Mouse (Mus musculus): ENCODE data around the gene Rnf227. TPM values are rescaled to one million over a fixed set of nuclear protein-coding genes. Genes with fewer than 3 reads are reported as not detected.

Gene Rnf227
- polyA plus RNA-seq, 1 experiment from 2014 or later = 7.4 TPM

GRCm38 (mm10) chr11:69321580-69321979 is 18.7 kb upstream of the Rnf227 start:
- ATAC-seq (no peak), DNase-seq (ENCODE audit: low read depth, low spot score) (no peak)
- ChIA-PET CTCF (interaction anchor here (0.9 to 1.5 kb wide), 3 partner anchors 13 to 52 kb away, joined by 3 to 4 read pairs (median 3); no protein-coding TSS in a partner anchor), POLR2A (interaction anchor here (0.9 to 1.3 kb wide), 2 partner anchors 47 to 88 kb away, joined by 3 read pairs; no protein-coding TSS in a partner anchor)
- in situ Hi-C loops (cut with MboI; ENCODE audit: low pct_unique_long_range_greater_than_20kb) = loop anchor here (5.0 kb wide), 1 partner anchor 54 kb away; no protein-coding TSS in a partner anchor
- no peak for TF ChIP-seq CTCF (IDR thresholded peaks at IDR 0.05)
- no peaks in the 10 kb centered on the region for H3K27me3 ChIP-seq

DNA sequence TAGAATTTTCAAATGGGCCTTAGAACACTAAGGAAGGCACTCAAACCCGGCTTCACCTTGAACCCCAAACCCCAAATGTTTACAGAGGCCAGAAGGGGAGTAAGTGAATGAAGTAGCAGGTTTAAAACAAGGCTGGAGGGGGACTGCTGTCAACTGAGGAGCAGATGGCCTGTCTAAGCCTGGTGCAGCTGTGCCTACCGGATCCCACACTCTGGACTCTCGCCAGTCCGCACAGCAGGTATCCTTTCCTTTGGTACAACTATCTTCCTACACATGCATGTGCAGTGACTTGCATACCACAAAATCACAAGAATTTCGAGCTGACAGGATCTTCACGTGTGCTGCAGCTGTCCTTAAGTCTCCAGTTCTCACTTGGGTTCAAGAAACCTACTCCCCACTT is 18.3 kb upstream of the Rnf227 start:
- ATAC-seq (no peak), DNase-seq (ENCODE audit: low read depth, low spot score) (no peak)
- in situ Hi-C loops (cut with MboI; ENCODE audit: low pct_unique_long_range_greater_than_20kb) = loop anchor here (5.0 kb wide), 1 partner anchor 55 kb away; no protein-coding TSS in a partner anchor
- ChIA-PET CTCF (interaction anchor here (1.2 to 1.5 kb wide), 2 partner anchors 14 to 15 kb away, joined by 3 read pairs; no protein-coding TSS in a partner anchor), POLR2A (no interaction called here)
- no peak for TF ChIP-seq CTCF (IDR thresholded peaks at IDR 0.05)
- no peaks in the 10 kb centered on the region for H3K27me3 ChIP-seq

DNA sequence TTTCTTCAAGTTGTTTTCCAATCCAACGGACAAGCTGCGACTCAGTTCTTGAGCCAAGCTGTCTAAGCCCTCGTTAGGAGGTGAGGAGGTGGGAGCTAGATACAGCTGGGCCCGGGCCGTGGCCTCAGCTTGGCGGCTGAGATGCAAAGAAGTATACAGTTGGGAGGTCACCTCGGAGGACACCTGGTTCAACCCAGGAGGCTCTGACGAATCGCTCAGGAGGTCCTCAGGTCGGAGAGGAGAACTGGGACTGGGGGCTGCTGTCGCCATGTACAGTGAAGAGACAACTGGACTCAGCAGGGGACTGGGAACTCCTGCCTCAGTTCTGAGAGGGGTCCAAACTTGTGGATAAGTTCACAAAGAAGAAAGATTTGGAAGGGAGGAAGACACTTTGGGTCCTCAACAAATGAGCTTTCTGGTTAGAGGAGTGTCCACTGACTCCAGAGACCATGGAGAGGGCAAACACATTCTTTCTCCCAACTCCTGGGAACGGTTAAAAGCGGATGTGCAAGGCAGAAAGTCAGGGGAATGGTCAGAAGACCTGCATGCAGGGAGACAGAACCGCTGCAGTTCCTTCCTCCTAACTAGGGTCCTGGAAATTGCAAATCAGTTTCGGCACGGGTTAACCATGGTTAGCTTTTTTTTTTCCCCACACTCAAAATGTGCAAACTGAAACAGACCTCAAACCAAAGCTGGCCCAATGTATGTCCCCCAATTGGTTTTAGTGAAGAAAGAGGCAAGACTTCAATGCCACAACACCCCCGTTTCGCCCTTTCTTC is 17.4 kb upstream of the Rnf227 start:
- no peak for TF ChIP-seq CTCF (IDR thresholded peaks at IDR 0.05)
- no peaks in the 10 kb centered on the region for H3K27me3 ChIP-seq
- no peak for ATAC-seq
- ChIA-PET CTCF (interaction anchor here (0.9 to 1.5 kb wide), 3 partner anchors 16 to 63 kb away, joined by 3 read pairs; no protein-coding TSS in a partner anchor), POLR2A (interaction anchor here (1.3 kb wide), 1 partner anchor 13 kb away, joined by 4 read pairs; no protein-coding TSS in a partner anchor)
- DNase-seq (ENCODE audit: low read depth, low spot score) = no peak
- in situ Hi-C loops (cut with MboI; ENCODE audit: low pct_unique_long_range_greater_than_20kb) = loop anchor here (5.0 kb wide), 1 partner anchor 56 kb away; no protein-coding TSS in a partner anchor

GRCm38 (mm10) chr11:69323667-69324111 is 16.6 kb upstream of the Rnf227 start, which contains the start of the genes Cntrob and Trappc1:
TSS of gene Cntrob (minus strand) at chr11:69323775.
TSS of gene Trappc1 (plus strand) at chr11:69323980.
- no peak for TF ChIP-seq CTCF (IDR thresholded peaks at IDR 0.05)
- CTCF ChIA-PET = interaction anchor here (0.9 to 1.3 kb wide), 3 partner anchors 10 to 64 kb away, joined by 3 to 4 read pairs (median 3); no protein-coding TSS in a partner anchor
- DNase-seq (ENCODE audit: low read depth, low spot score) (peak; percentile 92), ATAC-seq (peak; percentile 77)
- in situ Hi-C loops (cut with MboI; ENCODE audit: low pct_unique_long_range_greater_than_20kb) = loop anchor here (5.0 kb wide), 1 partner anchor 56 kb away; no protein-coding TSS in a partner anchor
- H3K27me3 ChIP-seq = no peaks in the 10 kb centered on the region
- POLR2A ChIA-PET = interaction anchor here (0.7 to 1.3 kb wide), 3 partner anchors 13 to 54 kb away, joined by 3 to 4 read pairs (median 3); no protein-coding TSS in a partner anchor

GRCm38 (mm10) chr11:69324749-69325148 is 15.5 kb upstream of the Rnf227 start:
- in situ Hi-C loops (cut with MboI; ENCODE audit: low pct_unique_long_range_greater_than_20kb) = loop anchor here (5.0 kb wide), 1 partner anchor 57 kb away; no protein-coding TSS in a partner anchor
- ChIA-PET CTCF (interaction anchor here (0.7 to 1.8 kb wide), 5 partner anchors 9 to 93 kb away, joined by 3 to 7 read pairs (median 5); no protein-coding TSS in a partner anchor), POLR2A (interaction anchor here (0.6 to 1.6 kb wide), 2 partner anchors 46 to 384 kb away, joined by 5 read pairs; no protein-coding TSS in a partner anchor)
- DNase-seq (ENCODE audit: low read depth, low spot score) (no peak), ATAC-seq (no peak)
- TF ChIP-seq CTCF (IDR thresholded peaks at IDR 0.05) = no peak
- no peaks in the 10 kb centered on the region for H3K27me3 ChIP-seq

- CTCF ChIA-PET = interaction anchor here (0.7 to 1.8 kb wide), 7 partner anchors 15 to 253 kb away, joined by 3 to 7 read pairs (median 4); no protein-coding TSS in a partner anchor
- peak; percentile 64 for ATAC-seq
- POLR2A ChIA-PET = interaction anchor here (0.6 to 1.6 kb wide), 4 partner anchors 14 to 44 kb away, joined by 3 to 6 read pairs (median 4); no protein-coding TSS in a partner anchor
- TF ChIP-seq CTCF (IDR thresholded peaks at IDR 0.05) = no peak
- no peaks in the 10 kb centered on the region for H3K27me3 ChIP-seq
- in situ Hi-C loops (cut with MboI; ENCODE audit: low pct_unique_long_range_greater_than_20kb) = no loop called here
- peak; percentile 34 for DNase-seq (ENCODE audit: low read depth, low spot score)
Measured at GRCm38 (mm10) chr11:69325628-69326407, 14.4 kb upstream of the Rnf227 start, which contains the start of gene Kcnab3. TSS of gene Kcnab3 (plus strand) at chr11:69326258.

GRCm38 (mm10) chr11:69326408-69327156 is 13.7 kb upstream of the Rnf227 start:
- TF ChIP-seq CTCF (IDR thresholded peaks at IDR 0.05) = no peak
- no peak for DNase-seq (ENCODE audit: low read depth, low spot score)
- no peaks in the 10 kb centered on the region for H3K27me3 ChIP-seq
- in situ Hi-C loops (cut with MboI; ENCODE audit: low pct_unique_long_range_greater_than_20kb) = no loop called here
- ChIA-PET CTCF (interaction anchor here (1.1 to 1.8 kb wide), 3 partner anchors 58 to 252 kb away, joined by 3 to 7 read pairs (median 4); no protein-coding TSS in a partner anchor), POLR2A (interaction anchor here (0.8 to 1.5 kb wide), 2 partner anchors 13 to 41 kb away, joined by 3 to 6 read pairs; no protein-coding TSS in a partner anchor)
- ATAC-seq = no peak

DNA sequence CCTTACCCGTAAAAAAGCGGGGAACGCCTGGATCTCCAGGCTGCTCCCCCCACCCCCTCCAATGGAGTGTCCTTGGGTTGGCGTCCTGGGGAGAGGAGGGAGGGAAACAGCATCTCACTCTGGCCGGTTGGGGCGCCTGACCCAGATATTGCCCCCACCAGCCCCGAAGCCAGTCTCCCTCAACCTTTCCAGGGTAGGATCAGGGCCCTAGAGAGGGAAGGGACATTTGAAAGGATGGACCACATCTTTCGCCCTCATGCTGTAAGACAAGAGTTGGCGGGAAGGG is 13.2 kb upstream of the Rnf227 start:
- POLR2A ChIA-PET = interaction anchor here (1.5 kb wide), 1 partner anchor 41 kb away, joined by 6 read pairs; no protein-coding TSS in a partner anchor
- CTCF ChIA-PET = no interaction called here
- ATAC-seq (no peak), DNase-seq (ENCODE audit: low read depth, low spot score) (no peak)
- no peak for TF ChIP-seq CTCF (IDR thresholded peaks at IDR 0.05)
- in situ Hi-C loops (cut with MboI; ENCODE audit: low pct_unique_long_range_greater_than_20kb) = no loop called here
- no peaks in the 10 kb centered on the region for H3K27me3 ChIP-seq

GRCm38 (mm10) chr11:69327648-69328047 is 12.6 kb upstream of the Rnf227 start:
- in situ Hi-C loops (cut with MboI; ENCODE audit: low pct_unique_long_range_greater_than_20kb) = no loop called here
- ATAC-seq = no peak
- no peak for TF ChIP-seq CTCF (IDR thresholded peaks at IDR 0.05)
- DNase-seq (ENCODE audit: low read depth, low spot score) = no peak
- CTCF ChIA-PET = interaction anchor here (1.9 kb wide), 1 partner anchor 58 kb away, joined by 6 read pairs; no protein-coding TSS in a partner anchor
- POLR2A ChIA-PET = interaction anchor here (1.2 kb wide), 1 partner anchor 12 kb away, joined by 4 read pairs; no protein-coding TSS in a partner anchor
- no peaks in the 10 kb centered on the region for H3K27me3 ChIP-seq
